Mouse (Mus musculus) ES-Bruce4 (cell line): ENCODE measurements around the gene Gm10197.

Source experiments
- CTCF ChIP-seq: IDR thresholded peaks from one replicate; pipeline ENCODE4 v1.8.1; 2011; ENCODE audit warnings: low read depth, low read length
- EP300 ChIP-seq: IDR thresholded peaks from 2 replicates; pipeline ENCODE4 v1.6.1; 2011; ENCODE audit warnings: low read depth, low read length; ENCODE audit not compliant: insufficient read depth
- POLR2A ChIP-seq: IDR thresholded peaks from one replicate; pipeline ENCODE4 v1.8.1; 2011; ENCODE audit warnings: low read length; ENCODE audit not compliant: insufficient read depth

GRCm38 (mm10) chr19:53345766-53346165 is 25.8 kb downstream of the Gm10197 start:
- TF ChIP-seq POLR2A (no peak), CTCF (no peak), EP300 (no peak)
